Mouse (Mus musculus) midbrain, embryonic 12.5 days (tissue): ENCODE measurements at regions not wholly inside any gene's neighbourhood (a gene's known extent, or its start where the extent isn't known, plus 50 kb on each side); places are given as distances from the start of the nearest gene placed in this dataset.
A peak's percentile ranks its signal among the peaks of the same experiment; 100 is the strongest.
"Not testable (repeated sequence)": the region's sequence is repeated elsewhere in the genome, so short reads cannot be mapped to it uniquely, and the experiment has no call there.

Experiments
- ATAC-seq: fragments of 200-750 bp; cut with Nextera tagmentation; 2 replicates; pipeline ENCODE4 v1.8.0; 2017; ENCODE audit warnings: low read depth, moderate TSS enrichment, moderate library complexity; ENCODE audit not compliant: low FRiP score
- H3K27ac ChIP-seq: fragments of 300-500 bp; sonication (generic); replicated peaks from 2 replicates; pipeline ENCODE4 v1.5.1; 2016; ENCODE audit warnings: mild to moderate bottlenecking
- H3K27me3 ChIP-seq: fragments of 300-500 bp; sonication (generic); 2 replicates; pipeline ENCODE4 v1.6.1; 2016; ENCODE audit warnings: mild to moderate bottlenecking
- H3K36me3 ChIP-seq: fragments of 300-500 bp; sonication (generic); 2 replicates; pipeline ENCODE4 v1.6.1; 2016
- H3K4me1 ChIP-seq: fragments of 300-500 bp; sonication (generic); 2 replicates; pipeline ENCODE4 v1.6.1; 2016
- H3K4me2 ChIP-seq: fragments of 300-500 bp; sonication (generic); replicated peaks from 2 replicates; pipeline ENCODE4 v1.6.1; 2016; ENCODE audit warnings: mild to moderate bottlenecking, moderate library complexity
- H3K4me3 ChIP-seq: fragments of 300-500 bp; sonication (generic); 2 replicates; pipeline ENCODE4 v1.5.1; 2016; ENCODE audit warnings: mild to moderate bottlenecking
- H3K9ac ChIP-seq: fragments of 300-500 bp; sonication (generic); replicated peaks from 2 replicates; pipeline ENCODE4 v1.6.1; 2016; ENCODE audit warnings: mild to moderate bottlenecking, moderate library complexity
- H3K9me3 ChIP-seq: fragments of 300-500 bp; sonication (generic); 2 replicates; pipeline ENCODE4 v1.6.1; 2016; ENCODE audit warnings: mild to moderate bottlenecking
- WGBS: fragments of 180-500 bp; shearing (Covaris S2); methylation state at CpG from one replicate; pipeline ENCODE4 v1.1.7; 2016; 5-methylcytosine and 5-hydroxymethylcytosine counted together

DNA sequence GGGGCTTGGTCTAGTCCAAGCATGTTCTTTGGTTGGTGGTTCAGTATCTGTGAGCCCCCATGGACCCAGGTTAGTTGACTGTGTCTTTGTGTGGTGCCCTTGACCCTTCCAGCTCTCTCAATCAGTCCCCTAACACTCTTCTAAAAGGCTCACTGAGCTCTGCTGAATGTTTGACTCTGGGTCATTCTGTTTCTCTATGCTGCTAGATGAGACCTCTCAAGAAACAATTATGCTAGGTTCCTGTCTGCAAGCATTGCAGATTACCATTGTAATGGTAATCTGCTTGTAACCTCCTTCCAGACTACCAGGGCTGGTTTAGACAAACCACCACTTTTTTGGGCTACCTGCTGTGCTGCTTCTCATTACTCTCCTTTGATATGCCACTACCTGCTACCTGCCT is 2863.9 kb downstream of the Gm37988 start:
- no peak overlapping the region for H3K4me3 ChIP-seq
- ATAC-seq: no peak
- no peak overlapping the region for H3K9ac ChIP-seq
- H3K9me3 ChIP-seq: no peaks in the 10 kb centered on the region
- H3K36me3 ChIP-seq: no peaks in the 10 kb centered on the region
- no peak overlapping the region for H3K4me2 ChIP-seq
- no peak overlapping the region for H3K27ac ChIP-seq
- H3K27me3 ChIP-seq: no peaks in the 10 kb centered on the region
- no peaks in the 10 kb centered on the region for H3K4me1 ChIP-seq

GRCm38 (mm10) chr1:7709206-7709605 is 2901.5 kb downstream of the Gm37988 start:
- H3K4me2 ChIP-seq, H3K9me3 ChIP-seq, ATAC-seq, H3K27ac ChIP-seq, H3K4me3 ChIP-seq, H3K9ac ChIP-seq, H3K27me3 ChIP-seq, H3K36me3 ChIP-seq, H3K4me1 ChIP-seq: not testable (repeated sequence)
- WGBS: 86% methylated on average over 6 of the region's 6 CpGs

DNA sequence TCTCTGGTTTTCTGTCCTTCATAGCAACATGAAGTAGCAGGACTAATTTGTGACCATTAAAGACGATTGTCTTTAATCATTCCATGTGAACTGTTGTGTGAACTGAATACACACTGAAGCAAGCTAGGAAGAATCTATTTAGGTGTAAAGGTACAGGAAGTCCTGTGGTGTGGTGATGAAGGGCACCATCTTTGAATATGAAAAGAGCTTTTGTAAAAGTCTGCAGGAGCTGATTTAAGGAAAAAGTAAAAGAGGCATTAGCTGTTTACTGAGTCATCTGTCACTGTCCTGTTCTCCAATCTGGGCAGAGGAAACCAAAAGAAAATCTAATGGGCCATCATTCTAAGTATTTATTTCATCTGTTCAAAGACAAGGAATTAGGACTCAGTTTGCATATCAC is 2925.0 kb downstream of the Gm37988 start:
- 62% methylated on average over 1 of the region's 1 CpGs for WGBS
- no peaks in the 10 kb centered on the region for H3K27me3 ChIP-seq
- no peaks in the 10 kb centered on the region for H3K36me3 ChIP-seq

GRCm38 (mm10) chr1:7737331-7737730 is 2929.6 kb downstream of the Gm37988 start:
- Histone ChIP-seq H3K4me2 (no peak overlapping the region), H3K4me3 (no peak overlapping the region), H3K36me3 (no peaks in the 10 kb centered on the region), H3K27ac (no peak overlapping the region), H3K4me1 (no peaks in the 10 kb centered on the region), H3K27me3 (no peaks in the 10 kb centered on the region), H3K9ac (no peak overlapping the region), H3K9me3 (no peaks in the 10 kb centered on the region)
- WGBS: 95% methylated on average over 4 of the region's 4 CpGs
- ATAC-seq: no peak

More for the DNA sequence above, 2925.0 kb downstream of the Gm37988 start:
- no peak for ATAC-seq
- no peaks in the 10 kb centered on the region for H3K4me1 ChIP-seq
- no peaks in the 10 kb centered on the region for H3K9me3 ChIP-seq
- H3K9ac ChIP-seq: no peak overlapping the region
- H3K27ac ChIP-seq: no peak overlapping the region
- H3K4me2 ChIP-seq: no peak overlapping the region
- H3K4me3 ChIP-seq: no peak overlapping the region

DNA sequence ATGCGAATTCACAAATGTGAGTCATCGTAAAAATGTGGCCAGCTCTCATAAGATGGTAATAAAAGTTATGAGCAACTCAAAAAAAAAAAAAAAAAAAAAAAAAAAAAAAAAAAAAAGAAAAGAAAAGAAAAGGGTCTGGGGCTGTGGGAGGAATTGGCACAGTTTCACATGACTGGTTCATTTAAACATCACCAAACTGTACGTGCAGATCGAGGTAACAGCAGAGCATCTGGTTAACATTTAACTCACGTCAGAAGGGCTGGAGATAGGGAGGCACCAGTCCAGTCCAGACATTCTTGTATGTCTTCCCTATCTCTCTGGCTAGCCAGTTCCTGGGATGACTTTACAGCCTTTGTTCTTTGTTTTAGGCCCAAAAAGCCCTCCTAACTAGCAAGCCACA is 2938.2 kb downstream of the Gm37988 start:
- Histone ChIP-seq H3K36me3 (no peaks in the 10 kb centered on the region), H3K27me3 (no peaks in the 10 kb centered on the region), H3K4me1 (no peaks in the 10 kb centered on the region), H3K4me3 (no peak overlapping the region), H3K4me2 (no peak overlapping the region), H3K27ac (no peak overlapping the region), H3K9me3 (no peaks in the 10 kb centered on the region), H3K9ac (no peak overlapping the region)
- WGBS: 92% methylated on average over 5 of the region's 5 CpGs
- ATAC-seq: no peak

DNA sequence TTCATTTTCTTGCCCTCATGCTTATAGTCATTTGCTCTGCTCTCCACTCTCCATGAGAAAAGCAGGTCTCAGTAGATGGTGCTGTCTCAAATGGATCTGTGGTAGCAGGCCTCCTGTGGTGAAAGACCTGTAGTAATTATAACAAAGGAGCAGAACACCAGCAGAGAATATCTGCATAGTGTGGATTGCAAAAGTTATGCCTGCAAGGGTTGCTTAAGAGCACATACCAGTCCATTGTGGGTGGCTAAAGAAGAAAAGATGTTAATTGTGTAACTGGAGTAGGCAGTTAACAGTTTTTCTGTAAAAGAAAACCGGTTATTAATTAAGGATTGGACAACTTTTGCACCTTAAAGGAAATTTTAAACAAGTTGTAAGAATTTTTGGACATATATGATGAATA is 2969.0 kb downstream of the Gm37988 start:
- 21% methylated on average over 1 of the region's 1 CpGs for WGBS

DNA sequence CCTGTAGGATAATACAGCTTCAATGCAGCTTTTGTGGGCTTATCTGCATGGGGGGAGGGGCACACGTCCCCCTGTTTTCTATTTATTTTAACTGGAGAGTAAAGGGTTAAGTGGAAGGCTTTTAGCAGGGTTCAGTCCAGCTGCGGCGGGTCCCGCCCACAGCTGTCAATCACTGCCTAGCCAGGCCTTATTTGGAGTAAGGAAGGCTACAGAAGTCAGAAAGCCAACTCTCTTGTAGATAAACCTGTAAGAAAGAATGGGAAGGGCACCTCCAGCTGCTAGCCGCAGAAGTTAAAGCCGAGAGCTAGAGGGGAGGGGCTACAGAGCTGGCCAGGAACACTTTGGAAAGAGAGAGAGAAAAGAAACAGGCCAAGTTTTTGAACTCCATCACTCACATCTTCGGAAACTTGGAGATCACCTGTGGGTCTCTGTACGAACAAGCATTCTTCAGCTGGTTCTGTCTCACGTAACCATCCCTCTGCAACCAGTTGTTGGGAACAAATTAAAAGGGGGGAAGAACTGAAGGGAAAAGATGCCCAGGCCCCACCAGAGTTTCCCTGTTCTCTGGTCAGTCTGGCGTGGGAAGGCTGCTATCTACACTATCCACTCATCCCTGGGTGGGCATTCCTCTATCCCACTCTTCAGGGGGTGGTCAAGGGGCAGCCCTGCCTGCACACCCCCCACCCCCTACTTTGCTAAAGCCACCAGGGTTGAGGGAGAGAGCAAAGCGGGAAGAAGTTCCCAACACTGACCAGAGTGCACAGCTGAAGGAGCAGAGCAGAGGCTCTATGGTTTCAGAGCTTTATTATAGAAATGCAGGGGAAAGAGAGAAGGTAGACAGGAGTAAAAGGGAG is 2969.7 kb downstream of the Gm37988 start:
- no peaks in the 10 kb centered on the region for H3K9me3 ChIP-seq
- H3K4me1 ChIP-seq: 0 out of 2 replicates have a peak, but pooled peaks cover 8% of the 10 kb centered on the region
- WGBS: 7% methylated on average over 11 of the region's 11 CpGs
- peak overlapping the region; percentile 19; the same call in 1 of the 2 replicates for H3K4me2 ChIP-seq
- no peaks in the 10 kb centered on the region for H3K27me3 ChIP-seq
- peak; percentile 82 for ATAC-seq
- no peak overlapping the region for H3K9ac ChIP-seq
- H3K4me3 ChIP-seq: no peak overlapping the region
- no peak overlapping the region for H3K27ac ChIP-seq
- H3K36me3 ChIP-seq: no peaks in the 10 kb centered on the region

More for the DNA sequence above, 2969.0 kb downstream of the Gm37988 start:
- Histone ChIP-seq H3K27me3 (no peaks in the 10 kb centered on the region), H3K9ac (no peak overlapping the region), H3K4me1 (0 out of 2 replicates have a peak, but pooled peaks cover 8% of the 10 kb centered on the region), H3K36me3 (no peaks in the 10 kb centered on the region), H3K27ac (no peak overlapping the region), H3K4me2 (no peak overlapping the region), H3K9me3 (no peaks in the 10 kb centered on the region), H3K4me3 (no peak overlapping the region)
- no peak for ATAC-seq

- not testable (repeated sequence) for H3K36me3 ChIP-seq, H3K27ac ChIP-seq, H3K4me1 ChIP-seq, H3K9ac ChIP-seq, H3K27me3 ChIP-seq, ATAC-seq, H3K9me3 ChIP-seq, H3K4me3 ChIP-seq, H3K4me2 ChIP-seq
- WGBS: 32% methylated on average over 5 of the region's 5 CpGs
Observed at GRCm38 (mm10) chr1:7778045-7778565, 2970.4 kb downstream of the Gm37988 start.

- Histone ChIP-seq H3K9ac (no peak overlapping the region), H3K4me3 (no peak overlapping the region), H3K4me2 (no peak overlapping the region), H3K4me1 (0 out of 2 replicates have a peak, but pooled peaks cover 8% of the 10 kb centered on the region), H3K27ac (no peak overlapping the region), H3K27me3 (no peaks in the 10 kb centered on the region), H3K36me3 (no peaks in the 10 kb centered on the region), H3K9me3 (no peaks in the 10 kb centered on the region)
- WGBS: 81% methylated on average over 2 of the region's 2 CpGs
- no peak for ATAC-seq
Observed at GRCm38 (mm10) chr1:7778657-7779056, 2971.0 kb downstream of the Gm37988 start.

DNA sequence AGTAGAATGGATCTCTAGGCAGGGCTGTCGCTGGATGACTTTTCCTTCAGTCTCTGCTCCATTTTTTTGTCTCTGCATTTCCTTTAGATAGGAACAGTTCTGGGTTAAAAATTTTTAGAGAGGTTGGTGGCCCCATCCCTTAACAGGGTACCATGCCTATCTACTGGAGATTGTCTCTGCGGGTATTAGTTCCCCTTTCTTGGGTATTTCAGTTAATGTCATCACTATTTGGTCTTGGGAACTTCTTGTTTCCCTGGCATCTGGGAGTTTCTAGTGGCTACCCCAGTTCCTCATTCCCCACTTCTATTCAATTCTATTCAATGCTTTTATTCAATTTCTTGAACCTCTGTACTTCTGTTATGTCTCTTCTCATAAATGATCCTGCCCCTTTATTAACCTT is 3016.3 kb downstream of the Gm37988 start:
- 85% methylated on average over 2 of the region's 2 CpGs for WGBS
- Histone ChIP-seq H3K36me3 (no peaks in the 10 kb centered on the region), H3K9ac (no peak overlapping the region), H3K4me3 (no peak overlapping the region), H3K9me3 (no peaks in the 10 kb centered on the region), H3K4me1 (no peaks in the 10 kb centered on the region), H3K4me2 (no peak overlapping the region), H3K27ac (no peak overlapping the region), H3K27me3 (no peaks in the 10 kb centered on the region)
- no peak for ATAC-seq
